Mouse (Mus musculus) embryonic facial prominence, embryonic 14.5 days (tissue): ENCODE results near the gene Pax2. TPM values are rescaled to one million over a fixed set of nuclear protein-coding genes. Genes with fewer than 3 reads are reported as not detected.

Experiments
- ATAC-seq: fragments of 200-750 bp; cut with Nextera tagmentation; 2 replicates; pipeline ENCODE4 v1.8.0; 2017; ENCODE audit warnings: low read depth, moderate number of reproducible peaks, moderate TSS enrichment
- DNase-seq: peaks from one replicate; pipeline ENCODE4 v3.0.0-alpha.2; 2015; ENCODE audit warnings: low spot score
- H3K27ac ChIP-seq: fragments of 300-500 bp; sonication (generic); replicated peaks from 2 replicates; pipeline ENCODE4 v1.5.1; 2014; ENCODE audit warnings: low read depth, mild to moderate bottlenecking, low read length, moderate library complexity
- H3K27me3 ChIP-seq: fragments of 300-500 bp; sonication (generic); replicated peaks from 2 replicates; pipeline ENCODE4 v1.6.1; 2014; ENCODE audit warnings: low read length; ENCODE audit not compliant: control insufficient read depth, insufficient read depth
- H3K36me3 ChIP-seq: fragments of 300-500 bp; sonication (generic); 2 replicates; pipeline ENCODE4 v1.6.1; 2014; ENCODE audit warnings: low read length, mixed read lengths; ENCODE audit not compliant: control insufficient read depth, insufficient read depth
- H3K4me1 ChIP-seq: fragments of 300-500 bp; sonication (generic); 2 replicates; pipeline ENCODE4 v1.6.1; 2014; ENCODE audit warnings: antibody characterized with exemption, low read length; ENCODE audit not compliant: control insufficient read depth, insufficient read depth
- H3K4me2 ChIP-seq: fragments of 300-500 bp; sonication (generic); 2 replicates; pipeline ENCODE4 v1.6.1; 2014; ENCODE audit warnings: low read depth, mild to moderate bottlenecking, low read length, moderate library complexity, mixed read lengths
- H3K4me3 ChIP-seq: fragments of 300-500 bp; sonication (generic); 2 replicates; pipeline ENCODE4 v1.5.1; 2014; ENCODE audit warnings: low read depth, mild to moderate bottlenecking, low read length
- H3K9ac ChIP-seq: fragments of 300-500 bp; sonication (generic); 2 replicates; pipeline ENCODE4 v1.6.1; 2014; ENCODE audit warnings: low read depth, mild to moderate bottlenecking, low read length, moderate library complexity, mixed read lengths
- H3K9me3 ChIP-seq: fragments of 300-500 bp; sonication (generic); 2 replicates; pipeline ENCODE4 v1.6.1; 2016; ENCODE audit warnings: low read length; ENCODE audit not compliant: control insufficient read depth
- WGBS: fragments of 180-500 bp; shearing (Covaris S2); extraction: QIAGEN DNeasy Blood & Tissue Kit; methylation state at CpG from one replicate; pipeline ENCODE4 v1.1.7; 2014; 5-methylcytosine and 5-hydroxymethylcytosine counted together
- polyA plus RNA-seq: library from polyadenylated mRNA; unstranded; fragments of >200 nt; fragmentation: Nextera tagmentation; extraction: Ambion mirVana; gene quantifications from 2 replicates; pipeline ENCODE4 v1.2.1, GENCODE M21; 2014

Pax2 gene
- polyA plus RNA-seq, 1 experiment from 2014 or later, result 0.22 TPM

- DNase-seq (no peak), ATAC-seq (no peak)
- H3K9me3 ChIP-seq, result no peaks in the 10 kb centered on the region
- H3K4me2 ChIP-seq, result no peak overlapping the region
- no peaks in the 10 kb centered on the region for H3K4me1 ChIP-seq
- WGBS, result 73% methylated on average over 4 of the region's 4 CpGs
- H3K36me3 ChIP-seq, result no peaks in the 10 kb centered on the region
- H3K4me3 ChIP-seq, result no peak overlapping the region
- H3K9ac ChIP-seq, result no peak overlapping the region
- H3K27ac ChIP-seq, result no peak overlapping the region
- H3K27me3 ChIP-seq, result no peaks in the 10 kb centered on the region
Observed at GRCm38 (mm10) chr19:44791981-44792380, 36.1 kb downstream of the Pax2 start.

GRCm38 (mm10) chr19:44797110-44798060 is 41.5 kb downstream of the Pax2 start:
- DNase-seq, result no peak
- no peaks in the 10 kb centered on the region for H3K27me3 ChIP-seq
- no peaks in the 10 kb centered on the region for H3K36me3 ChIP-seq
- H3K9ac ChIP-seq, result no peak overlapping the region
- no peaks in the 10 kb centered on the region; the same call in 1 of the 2 replicates for H3K4me1 ChIP-seq
- no peaks in the 10 kb centered on the region for H3K9me3 ChIP-seq
- no peak overlapping the region for H3K4me3 ChIP-seq
- no peak overlapping the region for H3K4me2 ChIP-seq
- WGBS, result 23% methylated on average over 20 of the region's 21 CpGs
- no peak overlapping the region for H3K27ac ChIP-seq
- no peak for ATAC-seq

GRCm38 (mm10) chr19:44798731-44799130 is 42.9 kb downstream of the Pax2 start:
- ATAC-seq, result no peak
- Histone ChIP-seq H3K4me1 (no peaks in the 10 kb centered on the region; the same call in 1 of the 2 replicates), H3K4me2 (no peak overlapping the region), H3K36me3 (no peaks in the 10 kb centered on the region), H3K9ac (no peak overlapping the region), H3K4me3 (no peak overlapping the region), H3K27me3 (no peaks in the 10 kb centered on the region), H3K9me3 (no peaks in the 10 kb centered on the region), H3K27ac (no peak overlapping the region)
- WGBS, result 93% methylated on average over 6 of the region's 6 CpGs
- no peak for DNase-seq

GRCm38 (mm10) chr19:44799156-44799555 is 43.3 kb downstream of the Pax2 start:
- 55% methylated on average over 5 of the region's 5 CpGs for WGBS
- Histone ChIP-seq H3K9me3 (no peaks in the 10 kb centered on the region), H3K4me3 (no peak overlapping the region), H3K27ac (no peak overlapping the region), H3K4me1 (no peaks in the 10 kb centered on the region; the same call in 1 of the 2 replicates), H3K36me3 (no peaks in the 10 kb centered on the region), H3K4me2 (no peak overlapping the region), H3K27me3 (no peaks in the 10 kb centered on the region), H3K9ac (no peak overlapping the region)
- DNase-seq (no peak), ATAC-seq (no peak)

GRCm38 (mm10) chr19:44800327-44800726 is 44.5 kb downstream of the Pax2 start:
- Histone ChIP-seq H3K4me1 (no peaks in the 10 kb centered on the region; the same call in 1 of the 2 replicates), H3K4me3 (no peak overlapping the region), H3K4me2 (no peak overlapping the region), H3K9ac (no peak overlapping the region), H3K27ac (no peak overlapping the region), H3K36me3 (no peaks in the 10 kb centered on the region), H3K9me3 (no peaks in the 10 kb centered on the region), H3K27me3 (no peaks in the 10 kb centered on the region)
- no peak for DNase-seq
- ATAC-seq, result no peak
- WGBS, result 49% methylated on average over 6 of the region's 6 CpGs

GRCm38 (mm10) chr19:44808734-44809133 is 52.9 kb downstream of the Pax2 start:
- DNase-seq (no peak), ATAC-seq (no peak)
- H3K9me3 ChIP-seq, result no peaks in the 10 kb centered on the region
- H3K4me1 ChIP-seq, result no peaks in the 10 kb centered on the region; the same call in 1 of the 2 replicates
- no peak overlapping the region for H3K9ac ChIP-seq
- no peaks in the 10 kb centered on the region for H3K36me3 ChIP-seq
- no peak overlapping the region for H3K27ac ChIP-seq
- H3K27me3 ChIP-seq, result no peaks in the 10 kb centered on the region; the same call in 1 of the 2 replicates
- WGBS, result 10% methylated on average over 8 of the region's 8 CpGs
- H3K4me3 ChIP-seq, result no peak overlapping the region
- no peak overlapping the region for H3K4me2 ChIP-seq

- no peak overlapping the region for H3K9ac ChIP-seq
- no peak overlapping the region for H3K27ac ChIP-seq
- H3K27me3 ChIP-seq, result no peaks in the 10 kb centered on the region; the same call in 1 of the 2 replicates
- DNase-seq, result no peak
- H3K36me3 ChIP-seq, result no peaks in the 10 kb centered on the region
- H3K4me2 ChIP-seq, result no peak overlapping the region
- H3K9me3 ChIP-seq, result no peaks in the 10 kb centered on the region
- H3K4me3 ChIP-seq, result no peak overlapping the region
- H3K4me1 ChIP-seq, result no peaks in the 10 kb centered on the region; the same call in 1 of the 2 replicates
- WGBS, result 52% methylated on average over 13 of the region's 13 CpGs
- ATAC-seq, result no peak
Observed at GRCm38 (mm10) chr19:44812666-44813429, 57.0 kb downstream of the Pax2 start.

GRCm38 (mm10) chr19:44815111-44815510 is 59.3 kb downstream of the Pax2 start:
- Histone ChIP-seq H3K27me3 (no peaks in the 10 kb centered on the region; the same call in 1 of the 2 replicates), H3K9me3 (no peaks in the 10 kb centered on the region), H3K36me3 (no peaks in the 10 kb centered on the region), H3K4me2 (no peak overlapping the region), H3K27ac (no peak overlapping the region), H3K9ac (no peak overlapping the region), H3K4me1 (no peaks in the 10 kb centered on the region; the same call in 1 of the 2 replicates), H3K4me3 (no peak overlapping the region)
- DNase-seq (no peak), ATAC-seq (no peak)
- WGBS, result 92% methylated on average over 3 of the region's 3 CpGs
